Mouse (Mus musculus) fat pad, adult 2 months (tissue): ENCODE results near the gene Vezf1.

Experiments
- DNase-seq: peaks from one replicate; pipeline ENCODE4 v3.0.0-alpha.2; 2011; ENCODE audit warnings: low read depth, low spot score; ENCODE audit errors: extremely low read depth

Vezf1 gene

DNA sequence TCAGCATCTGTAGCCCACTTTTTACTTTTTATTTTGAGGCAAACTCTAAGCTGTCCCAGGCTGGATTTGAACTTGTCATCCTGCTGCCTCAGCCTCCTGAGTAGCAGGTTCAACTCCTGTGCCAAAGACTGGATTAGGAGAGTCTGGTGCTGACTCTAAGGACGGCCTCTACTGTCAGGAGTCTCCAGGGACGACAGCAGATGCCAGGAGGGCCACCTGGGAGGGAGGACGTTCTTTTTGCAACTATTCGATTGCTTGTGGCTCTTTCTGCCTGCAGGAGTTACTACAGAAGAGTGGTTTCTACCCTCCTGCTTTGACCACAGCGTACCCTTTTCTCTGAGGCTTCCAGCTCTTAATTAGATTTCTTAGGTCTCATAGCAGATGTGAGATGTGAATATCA lies 54.5 kb downstream of the Vezf1 start:
- no peak for DNase-seq

DNA sequence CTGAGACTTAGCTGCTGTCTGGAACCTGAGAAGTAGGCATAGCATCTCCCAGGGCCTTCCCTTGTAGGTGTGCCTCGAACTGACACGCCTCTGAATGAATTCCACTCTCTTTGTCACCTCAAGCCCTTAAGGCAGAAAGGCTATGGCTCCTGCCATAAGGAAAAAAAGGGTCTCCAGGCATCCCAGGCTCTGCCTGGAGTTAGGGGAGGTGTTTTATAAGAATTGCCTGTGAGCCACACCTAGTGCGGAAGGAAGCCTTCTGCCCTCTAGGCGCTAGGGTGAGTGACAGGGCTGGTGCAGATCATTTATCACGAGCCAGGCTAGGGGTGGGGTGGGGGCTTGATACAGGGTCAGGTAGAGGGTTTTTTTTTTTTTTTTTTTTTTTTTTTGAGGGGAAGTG lies 54.9 kb downstream of the Vezf1 start:
- no peak for DNase-seq

DNA sequence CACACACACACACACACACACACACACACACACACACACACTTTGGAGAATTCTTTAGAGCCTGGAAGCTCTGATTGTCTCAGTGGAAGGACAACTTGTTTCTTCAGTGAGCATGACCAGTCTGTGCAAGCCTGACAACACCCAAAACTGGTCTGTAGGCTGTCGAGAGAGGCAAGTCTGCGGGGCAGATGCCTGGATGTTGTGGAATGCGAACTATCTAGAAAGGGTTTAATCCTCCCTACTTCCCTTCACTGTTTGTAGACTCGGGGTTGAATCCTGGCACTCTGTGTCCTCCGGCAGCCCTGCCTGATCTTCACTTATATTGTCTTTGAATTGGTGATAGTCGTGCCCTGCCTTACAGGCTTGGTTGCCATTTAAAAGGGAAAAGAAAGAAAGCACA lies 55.7 kb downstream of the Vezf1 start:
- DNase-seq = no peak

DNA sequence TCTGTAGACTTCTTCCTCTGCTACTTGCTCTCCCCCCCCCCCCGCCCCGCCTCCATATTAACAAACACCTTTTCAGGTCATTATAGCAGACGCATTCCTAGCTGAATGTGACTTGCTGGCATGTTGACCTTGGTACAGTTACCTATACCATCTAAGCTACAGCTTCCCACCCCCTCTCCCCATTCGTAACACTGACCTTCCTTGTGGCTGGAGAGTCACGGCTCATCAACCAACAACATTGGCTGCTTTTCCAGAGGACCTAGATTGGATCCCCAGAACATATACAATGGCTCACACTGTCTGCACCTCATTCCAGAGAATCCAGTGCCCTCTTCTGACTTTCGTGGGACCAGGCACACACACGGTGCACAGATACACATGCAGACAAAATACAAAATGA lies 57.4 kb downstream of the Vezf1 start:
- DNase-seq = no peak

DNA sequence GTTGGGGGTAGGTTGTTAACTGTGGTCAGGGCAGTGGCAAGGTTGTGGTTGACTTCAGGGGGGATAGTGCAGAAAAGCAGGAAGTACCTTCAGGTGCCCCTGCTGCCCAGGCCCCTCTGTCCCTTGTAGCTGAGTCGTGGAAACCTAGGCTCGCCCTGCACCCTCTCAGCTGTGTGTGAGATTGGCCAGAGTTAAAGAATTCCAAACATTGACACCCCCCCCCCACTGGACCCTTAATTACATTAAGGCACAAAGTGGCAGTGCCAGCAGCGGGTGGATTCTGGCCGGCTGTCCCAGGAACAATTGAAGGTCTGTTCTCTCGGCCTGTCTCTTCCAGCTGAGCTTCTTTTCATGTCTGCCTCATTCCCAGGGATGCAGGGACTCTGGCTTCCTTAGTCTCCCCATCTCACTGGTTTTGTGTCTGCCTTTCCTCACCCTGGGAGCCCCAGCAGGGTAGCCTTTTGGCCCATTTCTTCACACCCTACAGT lies 58.3 kb downstream of the Vezf1 start:
- DNase-seq = no peak

DNA sequence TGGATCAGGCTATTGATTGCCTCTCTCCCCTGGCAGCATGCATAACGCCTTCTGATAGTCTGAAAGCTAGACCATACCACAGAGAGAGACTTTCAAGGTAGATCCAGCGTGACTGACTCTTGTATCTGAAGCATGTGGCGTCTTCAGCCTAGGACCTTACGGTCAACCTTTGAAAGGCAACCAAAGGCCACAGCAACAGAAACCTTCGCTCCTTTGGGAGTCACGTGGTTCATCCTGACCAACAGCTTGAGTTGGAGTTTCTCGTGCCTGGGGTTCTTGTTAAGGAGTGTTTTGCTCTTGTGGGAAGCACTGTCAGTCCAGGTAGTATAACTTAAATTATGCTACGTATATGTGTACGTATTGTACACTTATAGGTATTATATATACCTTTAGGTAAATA lies 60.4 kb downstream of the Vezf1 start:
- no peak for DNase-seq

DNA sequence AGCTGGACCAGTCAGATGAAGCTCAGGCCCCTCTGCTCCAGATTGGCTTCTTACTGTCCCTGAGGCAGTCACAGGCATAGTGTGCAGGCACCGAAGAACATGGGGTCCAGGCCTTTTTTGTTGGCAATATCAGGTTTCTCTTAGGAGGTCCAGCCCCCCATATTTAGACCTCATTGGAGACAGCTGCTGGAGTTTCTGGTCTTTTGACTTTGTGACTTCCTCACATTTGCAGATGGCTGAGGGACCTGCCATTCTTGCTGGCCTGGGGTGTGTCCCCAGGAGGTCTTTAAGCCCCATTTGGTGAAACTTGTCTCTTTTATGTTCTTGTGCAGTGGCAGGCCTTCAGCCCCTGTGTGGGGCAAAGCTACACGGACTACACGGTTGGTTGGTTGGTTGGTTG lies 61.2 kb downstream of the Vezf1 start:
- DNase-seq = no peak

DNA sequence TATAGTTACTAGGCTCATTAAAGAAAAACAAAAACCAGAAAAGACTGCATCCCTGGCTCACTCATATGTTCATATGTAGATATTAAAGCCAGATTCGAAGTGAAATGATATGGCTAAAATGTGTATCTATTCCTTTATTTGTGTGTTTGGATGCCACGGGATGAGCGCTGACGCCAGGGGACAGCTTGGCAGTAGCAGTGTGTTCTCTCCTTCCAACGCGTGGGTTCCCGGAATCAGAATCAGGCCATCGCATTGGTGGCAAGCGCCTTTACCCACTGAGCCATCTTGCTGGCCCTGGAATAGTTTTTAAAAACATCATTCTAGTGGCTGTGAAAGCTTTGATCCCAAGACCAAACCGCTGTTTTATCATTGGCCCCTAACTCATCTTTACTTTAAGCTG lies 61.9 kb downstream of the Vezf1 start:
- DNase-seq = no peak

DNA sequence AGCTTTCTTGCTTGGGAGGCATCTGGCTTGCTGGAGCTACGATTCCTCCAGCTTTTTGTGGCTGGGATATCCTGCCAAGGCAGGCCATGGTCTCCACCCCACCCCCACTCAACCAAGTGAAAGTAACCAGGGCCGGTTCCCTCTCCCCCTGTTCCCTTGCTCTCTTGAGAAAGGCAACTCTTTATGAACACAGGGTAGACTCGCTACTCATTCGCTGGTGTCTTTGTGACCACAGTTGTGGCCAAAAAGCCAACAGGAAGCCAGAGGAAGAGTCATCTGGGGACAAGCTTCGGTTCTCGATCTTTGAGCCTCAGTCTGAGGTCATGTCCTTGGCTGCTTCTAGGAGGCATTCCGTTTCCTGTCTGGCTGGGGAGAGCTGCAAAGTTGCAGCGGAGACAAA lies 63.8 kb downstream of the Vezf1 start:
- no peak for DNase-seq
